Mouse (Mus musculus): ENCODE data around the gene Slc29a1. TPM values are rescaled to one million over a fixed set of nuclear protein-coding genes. Genes with fewer than 3 reads are reported as not detected.
"Not testable (repeated sequence)": the region's sequence is repeated elsewhere in the genome, so short reads cannot be mapped to it uniquely, and the experiment has no call there.

Slc29a1 gene
- 10 to 100 TPM; 75.0 to 80.7 TPM for total RNA-seq (2021)
- long read RNA-seq, experiment 1, transcript Slc29a1-201 (13 exons, 1,996 nt): minor isoform, 10 of 257 reads
- long read RNA-seq, experiment 1, transcript Slc29a1-204 (12 exons, 2,216 nt): minor isoform, 21 of 257 reads
- long read RNA-seq, experiment 1, transcript Slc29a1-202 (13 exons, 1,988 nt): major isoform, 27 of 257 reads
- long read RNA-seq, experiment 1, partial matches to known transcripts: 34 of 257 reads
- long read RNA-seq, experiment 1, other reads (novel, unspliced or antisense): 164 of 257 reads
- long read RNA-seq, experiment 2, transcript Slc29a1-202 (13 exons, 1,988 nt): major isoform, 27 of 239 reads
- long read RNA-seq, experiment 2, transcript Slc29a1-201 (13 exons, 1,996 nt): minor isoform, 12 of 239 reads
- long read RNA-seq, experiment 2, transcript Slc29a1-204 (12 exons, 2,216 nt): minor isoform, 23 of 239 reads
- long read RNA-seq, experiment 2, partial matches to known transcripts: 34 of 239 reads
- long read RNA-seq, experiment 2, other reads (novel, unspliced or antisense): 143 of 239 reads

DNA sequence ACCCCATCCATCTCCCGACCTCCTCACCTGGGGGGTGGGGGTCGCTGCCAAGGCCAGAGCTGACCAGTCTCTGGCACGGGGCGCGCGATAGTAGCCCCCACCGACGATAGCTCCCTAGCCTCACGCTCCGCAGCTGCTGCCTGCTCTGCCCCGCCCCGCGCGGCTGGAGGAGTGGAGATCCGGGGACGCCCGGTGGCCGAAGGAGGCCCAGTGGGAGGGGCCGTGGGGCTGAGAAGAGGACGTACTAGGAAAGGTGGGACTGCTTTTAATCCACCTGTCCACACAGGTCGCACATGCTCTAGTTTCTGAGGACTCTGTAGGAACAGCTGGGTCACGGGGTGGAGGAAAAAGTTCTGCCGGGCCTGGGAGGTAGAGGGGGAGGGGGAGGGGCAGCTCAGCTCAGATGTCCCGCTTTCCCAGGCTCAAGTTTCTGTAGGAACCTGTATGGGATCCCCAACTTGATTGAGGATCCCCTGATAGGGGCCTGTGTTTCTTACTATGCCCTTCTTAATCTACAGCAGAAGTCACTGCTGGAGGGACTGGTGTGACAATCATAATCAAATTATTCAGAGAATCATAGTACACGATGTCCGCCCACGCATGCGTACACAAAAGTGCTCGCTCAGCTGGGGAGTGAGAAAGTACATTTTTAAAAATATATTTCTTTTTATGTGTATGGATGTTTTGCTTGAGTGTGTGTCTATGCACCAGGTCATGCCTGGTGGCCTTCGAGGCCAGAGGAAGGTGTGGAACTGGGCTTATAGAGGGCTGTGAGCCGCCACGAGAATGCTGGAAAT, at the start of gene Slc29a1:
Gene Slc29a1 (minus strand): TSS at position 161 of the 797 bp plus-strand sequence.
- DNase-seq: peak; percentile 75 to 80
- intact Hi-C loops (cut with DNase I): no loop called here

DNA sequence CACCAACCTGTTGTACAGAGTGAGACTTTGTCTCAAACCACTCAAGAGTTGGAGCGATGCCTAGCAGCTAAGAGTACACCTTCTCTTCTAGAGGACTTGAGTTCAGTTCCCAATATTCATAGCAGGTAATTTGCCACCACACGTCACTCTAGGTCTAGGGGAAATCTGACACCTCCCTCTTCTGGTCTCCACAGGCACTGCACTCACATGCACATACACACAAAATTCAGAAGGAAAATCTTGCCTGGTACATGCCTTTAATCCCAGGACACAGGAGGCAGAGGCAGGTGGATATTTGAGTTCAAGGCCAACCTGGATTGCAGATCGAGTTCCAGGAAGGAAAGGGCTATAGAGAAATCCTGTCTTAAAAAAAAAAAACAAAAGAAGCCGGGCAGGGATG, 44.8 kb upstream of the Slc29a1 start:
- intact Hi-C loops (cut with DNase I): loop anchor here (5.0 kb wide), 1 partner anchor 167 kb away; the partner anchor contains the start of gene Spats1
- DNase-seq: no peak

DNA sequence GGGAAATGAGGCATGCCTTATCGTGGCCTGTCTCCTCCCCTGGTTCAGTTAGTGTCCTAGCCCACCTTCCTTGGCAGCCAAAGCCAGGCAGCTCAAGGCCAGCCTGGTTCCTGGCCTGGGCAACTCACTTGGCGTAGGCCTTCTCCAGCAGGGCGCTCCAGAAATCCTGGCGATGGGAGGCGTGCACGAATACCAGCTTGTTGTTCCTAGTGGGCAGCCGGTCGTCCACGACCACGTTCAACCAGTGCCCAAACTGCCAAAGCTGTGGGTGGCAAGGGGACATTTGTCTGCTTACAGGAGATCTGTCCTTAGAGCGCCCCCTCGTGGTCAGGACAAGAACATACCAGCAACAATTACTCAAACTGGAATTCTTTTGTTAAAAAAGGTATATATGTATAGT, 43.3 kb upstream of the Slc29a1 start:
- intact Hi-C loops (cut with DNase I): loop anchor here (2.0 to 5.0 kb wide), 2 partner anchors 62 to 165 kb away; partner anchors contain the start of gene Spats1
- DNase-seq: peak; percentile 76 to 84

DNA sequence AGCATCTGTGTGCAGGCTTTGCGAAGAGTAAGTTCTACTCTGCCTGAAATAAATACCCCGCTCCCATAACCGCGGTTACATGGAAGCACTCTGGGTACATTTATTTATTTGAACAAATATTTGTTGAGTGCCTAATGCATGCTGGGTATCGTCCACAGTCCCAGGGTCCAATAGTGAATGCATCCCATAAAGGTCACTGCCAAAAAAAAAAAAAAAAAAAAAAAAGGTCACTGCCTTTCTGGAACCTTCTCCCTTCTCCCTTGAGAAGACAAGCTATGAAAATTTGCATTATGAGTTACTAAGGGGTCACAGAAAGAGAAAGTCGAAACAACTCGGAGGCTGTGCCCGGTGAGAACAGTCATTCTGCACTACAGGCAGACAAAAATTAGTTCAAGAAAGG, 42.6 kb upstream of the Slc29a1 start:
- intact Hi-C loops (cut with DNase I): loop anchor here (2.0 to 5.0 kb wide), 2 partner anchors 61 to 165 kb away; partner anchors contain the start of gene Spats1
- no peak for DNase-seq

DNA sequence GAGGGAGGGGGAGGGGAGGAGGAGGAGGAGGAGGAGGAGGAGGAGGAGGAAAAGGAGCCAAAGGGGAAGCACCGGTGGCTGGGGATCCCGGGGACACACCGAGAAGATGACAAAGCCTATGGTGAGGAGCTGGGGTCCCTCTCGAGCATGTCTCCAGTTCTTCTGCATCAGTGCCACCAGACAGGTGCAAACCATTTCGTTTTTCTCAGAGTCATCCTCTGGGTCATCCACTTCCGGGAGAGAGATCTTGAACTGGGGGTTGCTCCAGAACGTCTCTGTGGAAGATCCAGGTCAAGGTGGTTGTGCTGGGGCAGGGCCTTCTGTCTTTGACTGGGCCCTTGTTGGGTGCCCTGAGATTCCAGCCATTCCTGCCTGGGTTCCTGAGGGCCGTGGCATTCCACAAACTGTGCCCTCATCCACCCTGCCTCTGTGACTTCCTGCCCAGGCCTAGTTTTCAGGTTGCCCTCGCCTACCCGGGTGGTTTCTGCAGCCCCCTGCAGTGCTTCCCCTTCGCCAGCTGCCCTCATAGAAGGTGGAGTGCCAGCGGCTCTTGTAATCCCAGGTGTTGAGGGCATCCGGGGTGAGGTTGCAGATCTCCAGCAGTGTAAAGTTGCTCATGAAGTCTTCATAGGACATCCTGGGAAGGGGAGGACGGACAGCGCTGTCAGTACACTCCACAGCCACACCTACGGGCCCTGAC, 39.3 kb upstream of the Slc29a1 start:
- no peak for DNase-seq
- intact Hi-C loops (cut with DNase I): no loop called here

DNA sequence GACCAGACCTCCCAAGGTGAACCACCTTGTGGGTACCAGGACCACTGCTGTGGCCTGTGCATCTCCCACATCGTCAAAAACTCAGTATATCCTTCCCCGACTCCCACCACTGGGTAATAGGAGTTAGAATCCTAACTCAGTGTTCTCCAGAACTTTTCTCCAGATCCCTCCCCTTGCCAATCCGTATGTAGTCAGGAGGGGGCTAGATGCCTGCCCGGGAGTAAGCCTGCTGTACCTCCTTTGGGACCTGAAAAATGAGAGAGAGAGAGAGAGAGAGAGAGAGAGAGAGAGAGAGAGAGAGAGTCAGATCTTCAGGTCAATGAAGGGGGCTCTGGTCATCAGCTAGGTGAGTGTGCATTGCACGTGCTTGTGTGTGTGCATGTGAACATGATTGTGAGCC, 34.6 kb upstream of the Slc29a1 start:
- DNase-seq: no peak
- intact Hi-C loops (cut with DNase I): no loop called here

DNA sequence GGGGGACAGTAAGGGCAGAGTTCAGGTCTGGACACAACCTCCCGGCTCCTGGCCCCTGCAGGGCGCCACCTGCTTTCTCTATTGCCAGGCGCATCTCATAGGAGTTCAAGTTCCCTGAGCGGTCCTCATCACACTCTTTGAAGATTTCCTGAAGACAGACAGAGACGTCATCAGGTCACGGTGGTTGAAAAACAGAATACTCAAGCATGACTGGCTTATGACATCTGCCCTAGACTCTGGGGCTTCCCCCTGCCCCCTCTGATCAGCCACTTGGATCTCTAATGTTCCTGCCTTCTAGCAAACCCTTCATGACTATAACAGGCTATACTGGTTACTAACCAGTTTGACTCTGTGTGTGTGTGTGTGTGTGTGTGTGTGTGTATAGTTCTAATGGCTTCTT, 32.5 kb upstream of the Slc29a1 start:
- intact Hi-C loops (cut with DNase I): no loop called here
- no peak for DNase-seq

DNA sequence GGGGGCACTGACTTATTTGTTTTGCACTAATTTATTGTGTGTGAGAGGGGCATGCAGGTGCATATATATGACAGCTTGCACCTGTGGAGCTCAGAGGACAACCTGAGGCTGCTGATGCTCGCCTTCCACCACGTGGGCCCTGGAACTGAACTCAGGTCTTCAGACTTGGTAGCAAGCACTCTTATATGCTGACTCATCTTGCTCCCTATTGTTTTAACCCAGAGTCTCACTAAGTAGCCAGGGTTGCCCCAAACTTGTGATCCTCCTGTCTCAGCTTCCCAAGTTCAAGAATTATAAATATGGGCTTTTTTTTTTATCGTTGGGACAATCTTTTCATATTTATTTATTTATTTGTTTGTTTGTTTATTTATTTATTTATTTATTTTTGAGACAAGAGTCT, 31.6 kb upstream of the Slc29a1 start:
- no peak for DNase-seq
- intact Hi-C loops (cut with DNase I): no loop called here

DNA sequence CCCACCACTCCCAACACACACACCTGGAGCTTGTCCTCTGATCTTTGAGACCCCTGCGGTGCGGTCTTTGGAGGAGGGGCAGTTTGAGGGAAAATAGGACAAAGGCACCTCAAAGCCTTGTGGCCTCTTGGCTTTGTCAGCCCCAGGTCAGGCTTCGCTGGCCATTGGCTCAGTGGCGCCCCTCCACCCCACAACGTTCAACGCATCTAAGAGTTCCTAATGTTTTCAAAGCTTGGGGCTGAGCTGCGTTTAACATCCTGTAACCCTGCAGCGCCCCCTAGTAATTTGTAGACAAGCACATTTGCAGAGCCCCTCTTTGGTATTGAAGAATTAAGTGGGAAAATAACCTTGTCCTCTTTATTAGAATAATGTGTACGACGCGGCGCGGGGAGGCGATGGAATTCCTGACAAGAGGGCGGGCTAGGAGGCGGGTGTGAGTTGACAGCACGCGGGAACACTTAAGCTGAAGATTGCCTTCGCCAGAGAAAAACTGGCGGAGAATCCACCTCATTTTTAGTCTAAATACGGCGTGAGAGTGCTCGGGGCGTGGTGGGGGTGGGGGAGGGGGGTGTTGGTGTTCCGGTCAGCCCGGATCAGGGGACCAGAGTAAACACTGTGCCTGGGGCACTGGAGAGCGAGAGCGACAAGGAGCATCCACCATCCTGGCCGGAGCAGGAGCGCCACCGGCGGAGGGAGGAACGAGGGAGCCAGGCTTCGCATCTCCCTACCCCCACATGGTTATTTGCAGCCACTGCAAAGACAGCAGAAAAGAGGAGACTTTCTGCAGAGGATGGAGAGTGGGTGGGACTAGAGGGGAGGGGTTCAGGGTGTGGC, 30.7 kb upstream of the Slc29a1 start:
- DNase-seq: peak; percentile 66 to 76
- intact Hi-C loops (cut with DNase I): loop anchor here (1.0 kb wide), 1 partner anchor 46 kb away; no protein-coding TSS in a partner anchor

DNA sequence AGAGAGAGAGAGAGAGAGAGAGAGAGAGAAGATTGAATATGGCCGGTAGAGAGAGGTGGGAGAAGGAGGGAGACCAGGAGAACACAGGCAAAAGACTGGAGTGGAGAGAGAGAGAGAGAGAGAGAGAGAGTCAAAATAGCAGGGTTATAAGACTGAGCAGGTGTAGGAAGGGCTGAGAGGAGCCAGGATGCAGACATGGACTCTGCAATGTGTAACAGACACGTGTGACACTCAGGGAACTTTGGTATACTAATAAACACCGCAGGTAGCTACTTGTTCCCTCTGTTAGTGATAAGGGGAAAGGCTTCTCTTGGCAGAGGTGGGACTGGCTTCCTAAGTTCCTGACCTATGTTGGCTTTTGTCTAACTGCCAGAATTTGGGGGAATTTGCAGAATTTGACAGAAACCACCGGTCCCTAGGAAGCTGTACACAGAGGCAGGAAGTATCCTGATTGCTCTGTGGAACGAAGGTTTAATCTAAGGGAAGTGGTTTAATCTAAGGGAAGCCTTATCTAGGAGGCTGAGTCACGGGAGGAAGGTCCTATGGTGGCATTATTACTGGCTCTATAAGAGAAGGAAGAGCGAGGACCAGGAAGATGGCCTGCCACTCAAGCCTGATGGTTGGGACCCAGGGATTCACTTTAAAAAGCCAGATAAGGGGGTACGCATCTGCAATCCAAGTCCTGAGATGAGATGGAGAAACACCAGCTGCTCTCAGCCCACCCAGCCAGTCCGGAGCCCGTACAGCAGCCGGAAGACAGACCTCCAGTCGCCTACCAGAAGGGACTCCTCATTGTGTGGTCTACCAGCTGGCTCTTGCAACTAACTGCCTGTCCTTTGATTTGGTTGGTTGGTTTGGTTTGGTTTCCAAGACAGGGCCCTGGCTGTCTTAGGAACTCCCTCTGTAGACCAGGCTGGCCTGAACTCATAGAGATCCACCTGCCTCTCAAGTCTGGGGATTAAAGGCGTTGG, 29.8 kb upstream of the Slc29a1 start:
- intact Hi-C loops (cut with DNase I): loop anchor here (1.0 kb wide), 1 partner anchor 45 kb away; no protein-coding TSS in a partner anchor

DNA sequence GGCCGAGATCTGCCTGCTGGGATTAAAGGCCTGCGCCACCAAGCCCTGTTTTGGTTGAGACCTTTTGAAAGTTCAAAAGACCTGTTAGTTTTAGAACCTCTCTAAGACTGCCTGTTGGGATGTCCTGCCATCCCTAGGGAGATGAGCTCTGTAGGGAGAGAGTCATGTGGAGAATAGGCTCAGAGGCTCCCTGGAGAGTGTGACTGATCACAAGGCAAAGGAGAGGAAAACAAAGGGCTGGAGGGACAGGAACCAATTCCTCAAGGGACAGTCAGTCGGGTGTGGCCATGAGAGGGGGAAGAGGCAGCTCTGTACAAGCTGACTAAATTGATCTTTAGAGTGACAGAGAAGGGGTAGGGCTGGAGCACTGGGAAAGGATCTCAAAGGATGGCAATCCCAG, 28.8 kb upstream of the Slc29a1 start:
- intact Hi-C loops (cut with DNase I): no loop called here
- no peak for DNase-seq

More for the DNA sequence above, 29.8 kb upstream of the Slc29a1 start:
- peak in 1 of 2 experiments; percentile 16 for DNase-seq

DNA sequence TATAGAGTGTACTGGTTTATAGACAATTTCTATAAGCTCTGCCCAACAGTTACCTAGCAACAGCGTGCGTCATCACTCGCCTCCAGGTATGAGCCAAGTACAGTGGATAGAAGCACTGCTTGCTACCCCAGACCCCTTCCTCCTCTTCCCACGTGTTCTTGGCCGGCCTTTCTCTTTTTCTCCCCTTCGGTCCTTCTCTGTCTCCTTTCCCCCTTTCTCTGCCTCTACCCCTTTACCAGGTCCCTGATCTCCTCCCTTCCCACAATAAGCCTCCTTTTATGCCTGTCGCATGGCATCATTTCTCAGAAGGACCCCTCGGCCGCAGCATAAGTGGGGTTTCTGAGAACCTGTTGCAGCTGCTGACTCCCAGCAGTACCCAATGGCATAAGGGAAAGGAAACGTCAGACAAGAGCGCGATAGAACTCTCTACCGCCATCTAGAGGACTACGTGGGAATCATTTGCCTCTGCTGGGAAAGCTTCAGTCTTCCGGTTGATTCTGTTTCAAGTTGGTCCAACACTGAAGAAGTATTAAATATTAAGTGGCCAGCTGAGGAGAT, 27.2 kb upstream of the Slc29a1 start:
- DNase-seq: peak; percentile 70 to 82
- intact Hi-C loops (cut with DNase I): loop anchor here (2.0 kb wide), 1 partner anchor 34 kb away; no protein-coding TSS in a partner anchor

DNA sequence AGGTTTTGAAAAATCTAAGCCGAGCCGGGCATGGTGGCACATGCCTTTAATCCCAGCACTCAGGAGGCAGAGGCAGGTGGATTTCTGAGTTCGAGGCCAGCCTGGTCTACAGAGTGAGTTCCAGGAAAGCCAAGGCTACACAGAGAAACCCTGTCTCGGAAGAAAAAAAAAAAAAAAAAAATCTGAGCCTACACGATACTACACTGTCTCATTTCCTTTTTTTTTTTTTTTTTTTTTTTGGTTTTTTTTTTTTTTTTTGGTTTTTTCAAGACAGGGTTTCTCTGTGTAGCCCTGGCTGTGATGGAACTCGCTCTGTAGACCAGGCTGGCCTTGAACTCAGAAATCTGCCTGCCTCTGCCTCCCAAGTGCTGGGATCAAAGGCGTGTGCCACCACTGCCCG, 24.0 kb upstream of the Slc29a1 start:
- intact Hi-C loops (cut with DNase I): not testable (repeated sequence)

DNA sequence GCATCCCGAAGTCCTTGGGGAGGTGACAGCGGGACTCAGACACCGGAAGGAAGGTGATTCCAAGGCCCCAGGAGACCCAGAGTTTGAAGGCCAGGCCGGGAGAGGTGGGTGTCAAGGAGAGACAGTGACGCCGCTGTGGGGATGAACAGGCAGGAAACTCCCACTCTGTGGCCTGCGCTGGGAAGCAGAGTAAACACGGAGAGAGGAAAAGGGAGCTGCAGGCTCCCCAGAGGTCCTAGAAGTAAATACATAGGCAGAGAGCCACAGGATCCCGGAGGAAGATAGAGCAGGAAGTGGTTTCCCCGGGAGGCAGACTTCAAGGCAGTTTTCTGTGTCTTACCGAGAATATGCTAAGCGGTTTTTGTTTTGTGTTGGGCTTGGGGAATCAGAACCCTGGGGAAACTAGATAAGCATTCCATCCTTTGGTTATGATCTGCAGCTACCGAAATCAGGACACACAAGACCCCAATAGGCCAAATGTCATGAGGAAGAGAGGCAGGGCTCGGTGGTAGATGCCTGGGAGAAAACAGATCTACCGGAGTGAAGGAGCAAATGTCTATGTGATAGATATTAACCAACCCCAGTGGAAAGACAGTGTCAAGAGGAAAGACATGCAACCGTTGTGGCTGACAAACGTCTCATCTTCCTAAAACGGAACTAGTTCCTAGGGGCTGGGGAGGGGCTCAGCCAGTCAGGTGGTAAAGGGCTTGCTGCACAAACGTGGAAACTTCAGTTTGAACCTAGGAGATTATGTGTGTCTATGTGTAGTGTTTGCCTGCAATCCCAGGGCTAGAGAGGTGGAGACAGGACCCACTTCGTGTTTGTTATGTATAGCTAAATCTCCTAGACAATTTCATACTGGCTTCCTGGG, 20.2 kb upstream of the Slc29a1 start:
- intact Hi-C loops (cut with DNase I): no loop called here
- peak; percentile 44 to 57 for DNase-seq

More for the DNA sequence above, 24.0 kb upstream of the Slc29a1 start:
- DNase-seq: not testable (repeated sequence)

DNA sequence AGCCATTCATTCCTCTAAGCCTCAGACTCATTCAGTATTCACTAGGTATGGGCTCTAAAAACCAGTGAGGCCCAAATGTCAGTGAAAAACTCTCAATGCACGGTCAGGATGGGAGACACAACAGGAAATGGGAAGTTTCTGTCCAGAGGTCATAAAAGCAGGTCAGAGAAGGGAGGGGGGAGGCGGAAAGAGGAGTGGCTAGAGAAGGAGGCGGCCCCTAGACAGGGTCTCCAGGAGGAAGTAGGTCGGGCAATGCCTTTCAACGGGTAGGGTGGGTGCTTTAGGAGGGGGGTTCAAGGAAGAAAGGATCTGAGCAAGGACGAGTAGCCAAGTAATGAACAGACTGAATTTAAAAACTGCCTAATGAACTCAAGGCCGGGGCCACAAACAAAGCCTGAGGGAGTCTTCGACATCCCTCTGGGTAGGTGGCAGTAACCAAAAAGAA, 19.6 kb upstream of the Slc29a1 start:
- DNase-seq: peak; percentile 52 to 65
- intact Hi-C loops (cut with DNase I): no loop called here

DNA sequence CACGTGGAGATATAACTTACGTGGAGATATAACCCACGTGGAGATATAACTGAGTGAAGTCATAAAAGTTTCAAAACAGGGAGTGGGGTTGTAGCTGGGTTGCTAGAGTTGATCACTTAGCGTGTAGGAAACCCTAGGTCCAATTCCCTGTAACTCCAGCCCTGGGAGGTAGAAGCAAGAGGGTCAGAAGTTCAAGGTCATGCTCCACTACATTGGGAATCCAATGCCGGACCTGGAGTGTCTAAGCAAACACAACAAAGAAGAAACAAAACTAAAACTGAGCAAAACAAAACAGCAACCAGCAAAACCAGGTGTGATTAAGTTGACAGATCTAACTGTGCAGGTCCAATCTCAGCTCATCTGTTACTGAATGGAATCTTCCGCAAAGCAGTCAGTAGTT, 18.2 kb upstream of the Slc29a1 start:
- no peak for DNase-seq
- intact Hi-C loops (cut with DNase I): no loop called here

DNA sequence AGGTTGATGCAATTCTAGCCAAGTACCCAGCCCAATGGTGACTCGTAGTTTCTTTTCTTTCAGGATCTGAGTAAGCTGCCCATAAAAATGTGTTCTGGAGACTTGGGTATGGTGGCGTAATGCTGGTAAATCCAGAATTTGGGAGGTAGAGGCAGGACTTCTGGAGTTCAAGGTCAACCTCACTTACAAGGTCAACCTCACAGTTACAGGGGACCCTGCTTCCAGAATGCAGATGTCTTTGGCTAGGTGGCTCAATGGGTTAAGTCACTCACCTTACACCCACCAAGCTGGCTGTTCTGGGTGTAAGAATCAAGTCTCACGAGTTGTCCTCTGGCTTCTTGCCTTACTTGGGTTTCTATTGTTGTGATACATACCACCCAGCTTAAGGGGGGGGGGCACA, 17.3 kb upstream of the Slc29a1 start:
- intact Hi-C loops (cut with DNase I): no loop called here
- no peak for DNase-seq
